Mouse (Mus musculus): ENCODE measurements around the gene Cnrip1.

- TF ChIP-seq EP300 (IDR thresholded peaks at IDR 0.05) (no peak), CTCF (IDR thresholded peaks at IDR 0.05) (no peak)
Observed at GRCm38 (mm10) chr11:17086106-17086505, 34.7 kb downstream of the Cnrip1 start.

Data from lung, postnatal 0 days (tissue).